Mouse (Mus musculus): ENCODE measurements at regions not wholly inside any gene's neighbourhood (a gene's known extent, or its start where the extent isn't known, plus 50 kb on each side); places are given as distances from the start of the nearest gene placed in this dataset.
"Not testable (repeated sequence)": the region's sequence is repeated elsewhere in the genome, so short reads cannot be mapped to it uniquely, and the experiment has no call there.

GRCm38 (mm10) chr6:61042667-61043523 lies 118.1 kb downstream of the Mmrn1 start:
- no peak for DNase-seq

- no peak for DNase-seq
These were observed 119.0 kb downstream of the Mmrn1 start for GRCm38 (mm10) chr6:61043524-61044450.

DNA sequence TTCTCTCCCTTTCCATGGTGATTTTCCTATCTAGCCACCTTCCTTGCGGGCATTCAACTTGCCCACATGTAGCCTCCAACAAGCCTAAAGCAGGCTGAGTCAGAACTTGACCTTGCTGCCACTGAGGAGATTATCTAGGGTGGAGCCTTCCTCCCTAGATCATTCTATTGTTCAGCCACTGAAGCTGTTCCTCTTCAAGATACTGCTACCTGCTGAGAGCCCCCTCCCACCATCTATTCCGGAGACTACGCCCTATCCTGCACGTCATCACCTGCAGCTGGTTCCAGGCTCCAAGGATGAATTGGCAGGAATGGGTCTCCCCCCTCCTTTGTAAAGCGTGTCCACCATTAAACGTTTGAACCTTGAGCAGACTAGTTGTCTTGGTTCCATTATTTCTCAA lies 122.9 kb downstream of the Mmrn1 start:
- DNase-seq, result not testable (repeated sequence)

- DNase-seq, result peak; percentile 27
These were observed 117.0 kb upstream of the Ccser1 start for GRCm38 (mm10) chr6:61063129-61063528.

DNA sequence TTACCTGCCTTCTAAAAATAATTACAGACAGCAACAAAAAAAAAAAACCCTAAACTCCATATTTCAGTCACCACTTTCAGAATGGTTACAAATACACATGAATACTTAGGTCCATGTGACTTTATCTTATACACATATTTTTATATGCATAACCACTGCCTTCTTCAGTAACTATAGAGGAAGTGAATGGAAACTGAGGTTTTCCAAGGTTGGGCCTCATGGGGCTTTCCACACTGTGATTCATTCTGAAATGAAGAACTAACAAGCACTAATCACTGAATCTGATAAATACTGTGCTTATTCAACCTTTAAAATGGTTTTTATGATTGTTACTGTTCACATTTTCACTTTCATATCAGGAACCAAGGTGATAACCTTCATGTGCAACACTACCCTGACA lies 114.4 kb upstream of the Ccser1 start:
- DNase-seq, result no peak

DNA sequence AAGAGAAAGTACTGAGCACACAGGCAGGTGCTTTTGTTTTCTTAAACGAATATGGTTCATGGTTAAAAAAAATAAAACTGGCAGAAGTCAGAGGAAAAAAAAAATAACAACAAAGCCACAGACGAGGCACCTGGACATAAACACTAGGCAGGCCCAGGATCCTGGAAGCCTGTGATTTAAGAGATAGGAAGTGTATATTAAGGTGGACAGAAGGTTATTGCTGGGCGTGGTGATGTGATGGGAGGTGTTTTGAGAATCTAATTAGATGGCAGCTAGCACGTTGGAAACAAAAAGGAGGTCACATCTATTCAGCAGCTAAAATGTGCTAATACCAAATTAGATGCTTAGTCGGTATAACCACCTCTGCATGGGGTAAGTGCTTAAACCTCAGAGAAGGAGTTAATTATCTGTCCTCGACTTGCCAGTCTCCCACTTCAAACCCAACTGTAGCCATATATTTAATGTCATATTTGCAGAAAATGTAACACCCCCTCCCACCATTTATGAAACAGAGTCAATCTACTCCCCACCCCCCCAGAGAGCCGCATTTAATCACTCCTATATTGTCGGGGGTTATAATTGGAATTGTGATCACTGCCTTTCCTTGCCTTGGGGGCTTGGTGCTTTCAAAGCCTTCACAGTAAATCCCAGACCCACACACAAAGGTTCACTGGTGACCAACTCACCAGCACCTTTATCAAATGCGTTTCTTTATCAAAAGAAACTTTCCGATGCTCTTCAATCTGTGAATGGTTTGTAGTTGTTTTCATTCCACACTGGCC lies 113.4 kb upstream of the Ccser1 start:
- no peak for DNase-seq

DNA sequence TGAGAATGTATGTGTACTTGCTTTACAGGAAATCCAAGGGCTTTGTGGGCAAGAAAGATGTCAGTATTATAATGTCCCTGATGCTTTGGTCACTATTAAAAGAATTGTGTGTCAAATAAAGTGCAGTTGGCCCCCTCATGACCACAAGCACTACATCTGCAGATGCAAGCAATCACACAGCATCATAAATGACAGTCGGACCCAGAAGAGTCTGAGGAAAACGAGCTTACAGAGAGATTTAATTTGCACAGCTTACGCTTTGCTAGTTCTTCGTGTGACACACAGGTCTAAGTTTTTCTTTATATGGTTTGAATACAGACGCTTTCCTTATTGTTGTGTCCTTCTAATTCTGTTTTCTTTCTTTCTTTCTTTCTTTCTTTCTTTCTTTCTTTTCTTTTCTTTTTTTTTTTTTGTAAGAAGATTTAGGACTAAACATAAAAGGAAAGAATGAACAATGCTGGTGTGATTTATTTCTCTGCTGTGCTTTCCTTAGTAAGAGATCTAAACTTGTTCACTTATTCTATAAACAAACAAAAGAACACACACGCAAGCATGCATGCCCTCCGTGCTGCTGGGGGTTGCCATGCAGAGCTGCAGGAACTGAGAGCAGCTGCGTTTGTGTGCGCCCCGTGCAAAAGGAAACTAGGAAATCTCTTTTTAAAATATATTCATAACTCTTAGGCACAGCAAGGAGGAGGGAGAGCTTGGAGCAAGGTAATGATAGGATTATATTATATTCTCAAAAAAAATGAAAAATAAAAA lies 112.6 kb upstream of the Ccser1 start:
- DNase-seq, result no peak

GRCm38 (mm10) chr6:61068117-61068489 lies 112.0 kb upstream of the Ccser1 start:
- DNase-seq, result no peak

DNA sequence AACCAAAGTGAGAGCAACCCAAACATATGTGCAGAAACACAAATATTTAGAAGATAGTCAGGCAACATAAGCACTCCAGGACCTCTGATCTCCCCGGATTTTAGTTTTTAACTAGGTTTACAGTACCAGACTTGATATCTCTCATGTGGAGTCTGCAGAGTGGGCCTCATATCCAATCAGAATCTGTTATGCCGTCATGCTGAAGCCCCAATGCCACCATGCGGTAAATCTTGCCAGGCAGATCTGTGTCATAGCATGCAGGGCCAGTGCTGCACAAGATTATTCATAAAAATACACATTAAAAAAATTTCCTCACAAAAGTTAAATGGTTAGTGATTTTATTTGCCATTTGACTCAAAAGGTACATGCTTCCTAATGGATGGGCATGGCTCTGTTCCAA lies 106.9 kb upstream of the Ccser1 start:
- DNase-seq, result no peak

GRCm38 (mm10) chr6:61073794-61074193 lies 106.3 kb upstream of the Ccser1 start:
- DNase-seq, result no peak

- DNase-seq, result no peak
These were observed 105.4 kb upstream of the Ccser1 start for GRCm38 (mm10) chr6:61074700-61075099.

GRCm38 (mm10) chr6:61078559-61078958 lies 101.6 kb upstream of the Ccser1 start:
- no peak for DNase-seq

GRCm38 (mm10) chr6:61080661-61081060 lies 99.5 kb upstream of the Ccser1 start:
- no peak for DNase-seq

DNA sequence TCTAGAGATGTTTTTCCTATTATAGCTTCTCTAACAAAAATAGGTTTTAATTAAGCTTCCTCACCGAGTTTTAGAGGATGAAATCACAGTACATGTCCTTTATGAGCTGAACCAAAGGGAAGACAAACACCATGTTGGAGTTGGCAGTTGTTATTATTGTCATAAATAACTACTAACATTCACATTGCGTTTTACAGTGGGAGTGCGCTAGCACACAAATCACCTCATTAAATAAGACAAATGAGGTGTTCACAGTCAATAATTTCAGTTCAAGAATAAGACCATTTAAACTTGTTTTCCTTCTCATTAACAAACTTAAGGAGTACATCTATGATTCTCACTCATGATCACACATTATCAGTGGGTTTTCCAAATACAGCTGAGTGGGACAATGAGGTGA lies 96.8 kb upstream of the Ccser1 start:
- no peak for DNase-seq

DNA sequence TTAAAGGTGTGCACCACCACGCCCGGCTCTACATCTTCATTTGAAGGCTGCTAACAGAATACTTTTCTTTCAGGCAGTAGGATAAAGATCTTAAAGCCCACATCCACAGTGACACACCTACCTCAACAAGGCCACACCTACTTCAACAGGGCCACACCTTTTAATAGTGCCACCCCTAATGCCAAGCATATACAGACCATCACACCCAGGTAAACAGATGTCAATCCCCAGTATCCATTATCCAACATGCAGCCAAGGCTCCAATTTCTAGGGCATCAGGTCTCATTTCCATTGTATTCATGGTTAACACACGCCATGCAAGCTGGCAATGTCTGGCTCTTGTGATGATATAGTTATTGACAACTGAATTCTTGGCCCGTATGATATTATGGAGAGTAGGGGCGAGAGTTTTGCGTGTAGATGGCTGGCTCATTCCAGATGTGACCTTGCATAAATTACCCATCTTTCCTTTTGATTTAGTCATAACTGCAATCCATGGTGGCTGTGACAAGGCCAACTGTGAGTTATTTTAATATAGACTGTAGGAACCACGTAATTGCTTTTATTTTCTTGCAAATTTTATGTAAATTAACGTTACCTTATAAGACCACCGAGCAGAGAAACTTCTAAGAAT lies 80.7 kb upstream of the Ccser1 start:
- DNase-seq, result no peak

GRCm38 (mm10) chr6:61099982-61100365 lies 80.2 kb upstream of the Ccser1 start:
- no peak for DNase-seq

DNA sequence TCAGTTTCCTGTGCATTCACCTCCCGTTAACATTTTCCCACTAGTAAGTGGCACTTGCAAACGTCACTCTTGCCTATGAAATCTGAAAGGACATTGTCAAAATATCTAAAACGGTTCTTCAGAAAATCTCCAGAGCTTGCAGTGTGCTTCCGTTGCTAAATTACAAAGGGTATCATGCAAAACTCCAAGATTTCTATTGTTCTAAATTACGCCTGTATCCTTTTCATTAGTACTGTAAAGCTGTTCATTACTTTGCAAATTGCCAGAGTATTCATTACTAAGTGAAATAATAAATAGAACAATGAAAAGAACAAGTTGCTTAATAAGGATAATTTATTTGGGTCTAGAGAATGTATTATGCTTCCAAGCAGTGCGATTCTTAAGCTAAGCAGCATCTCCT lies 78.2 kb upstream of the Ccser1 start:
- no peak for DNase-seq

GRCm38 (mm10) chr6:61103459-61104234 lies 76.5 kb upstream of the Ccser1 start:
- DNase-seq, result no peak

GRCm38 (mm10) chr6:61115250-61115649 lies 64.9 kb upstream of the Ccser1 start:
- DNase-seq, result no peak

- DNase-seq, result no peak
These were observed 60.5 kb upstream of the Ccser1 start for GRCm38 (mm10) chr6:61119590-61119989.

- no peak for DNase-seq
These were observed 54.7 kb upstream of the Ccser1 start for GRCm38 (mm10) chr6:61125431-61125830.
